Mouse (Mus musculus): ENCODE data around the gene Ss18l1.

Ss18l1 gene

GRCm38 (mm10) chr2:180087472-180087871 lies 45.2 kb downstream of the Ss18l1 start:
- DNase-seq: no peak

DNA sequence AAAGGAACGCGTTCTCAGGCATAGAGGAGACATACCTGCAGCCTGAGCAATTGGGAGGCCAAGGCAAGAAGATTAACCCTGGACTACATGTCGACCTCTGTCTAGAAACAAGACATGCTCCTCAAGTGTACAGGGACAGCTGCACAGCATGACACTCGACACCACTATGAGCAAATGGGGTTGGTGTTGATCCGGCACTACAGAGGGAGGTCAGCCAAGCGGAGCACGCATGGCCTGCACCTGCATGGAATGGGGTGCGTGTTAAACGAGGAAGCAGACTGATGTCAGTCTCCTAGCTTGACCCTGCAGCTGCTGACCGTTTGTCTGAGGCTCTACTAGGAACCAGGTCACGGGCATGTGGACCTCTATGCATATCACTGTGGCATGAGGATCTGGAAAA lies 48.0 kb downstream of the Ss18l1 start:
- no peak for DNase-seq

DNA sequence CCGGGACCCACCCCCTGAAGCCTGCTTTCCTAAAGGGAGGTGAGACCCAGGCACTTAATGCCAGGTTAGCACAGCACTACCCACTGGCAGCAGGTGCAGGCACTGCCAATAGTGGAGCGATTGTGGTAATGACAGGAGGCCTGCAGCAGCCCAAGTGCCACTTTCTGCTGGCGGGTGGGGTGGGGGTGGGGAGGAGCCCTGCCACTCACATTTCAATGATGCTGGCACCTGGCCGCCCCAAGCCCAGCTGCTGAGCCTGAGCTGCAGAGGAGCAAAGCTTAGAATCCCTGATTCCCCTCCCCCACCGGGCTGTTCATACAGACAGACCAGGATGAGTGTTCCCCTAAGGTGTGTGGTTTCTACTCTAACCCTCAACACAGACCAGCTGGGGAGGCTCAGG lies 53.4 kb downstream of the Ss18l1 start:
- peak in 1 of 2 experiments; percentile 27 for DNase-seq

DNA sequence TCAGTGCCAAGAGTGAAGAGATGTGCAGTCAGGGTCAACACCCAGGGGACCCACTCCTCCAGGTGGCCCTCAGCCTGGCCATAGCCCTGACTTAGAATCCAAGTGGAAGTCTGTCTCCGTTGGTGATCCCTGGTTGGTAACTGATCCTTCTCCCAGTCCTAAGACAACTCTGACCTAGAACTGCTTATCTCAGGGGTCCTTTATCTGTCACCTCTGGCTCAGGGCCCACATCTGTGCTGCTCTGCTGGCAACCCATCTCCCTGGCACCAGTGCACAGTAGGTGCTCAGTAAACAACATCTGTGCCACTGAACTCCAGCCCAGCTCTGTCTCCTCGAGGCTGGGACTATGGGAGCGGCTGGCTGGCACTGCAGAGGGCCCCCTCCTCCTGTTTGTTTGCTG lies 55.3 kb downstream of the Ss18l1 start:
- DNase-seq: no peak

DNA sequence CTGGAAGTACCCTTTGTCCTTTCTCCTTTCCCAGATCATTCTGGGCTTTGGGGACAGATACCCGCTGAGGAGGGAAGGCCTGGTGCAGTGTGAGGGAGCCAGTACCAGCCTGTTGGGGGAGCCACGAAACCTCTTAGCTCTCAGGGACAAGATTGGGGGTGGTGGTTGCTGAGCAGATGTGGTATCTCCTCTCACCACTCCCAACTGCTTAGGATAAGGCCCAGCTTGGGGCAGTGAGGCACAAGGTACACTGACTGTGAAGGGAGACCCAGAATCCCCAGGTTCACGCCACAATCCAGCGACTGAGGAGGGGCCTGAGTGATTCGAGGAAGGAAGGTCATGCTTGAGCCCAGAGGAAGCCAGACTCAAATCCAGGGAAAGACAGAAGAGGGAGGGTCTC lies 55.9 kb downstream of the Ss18l1 start:
- no peak for DNase-seq

DNA sequence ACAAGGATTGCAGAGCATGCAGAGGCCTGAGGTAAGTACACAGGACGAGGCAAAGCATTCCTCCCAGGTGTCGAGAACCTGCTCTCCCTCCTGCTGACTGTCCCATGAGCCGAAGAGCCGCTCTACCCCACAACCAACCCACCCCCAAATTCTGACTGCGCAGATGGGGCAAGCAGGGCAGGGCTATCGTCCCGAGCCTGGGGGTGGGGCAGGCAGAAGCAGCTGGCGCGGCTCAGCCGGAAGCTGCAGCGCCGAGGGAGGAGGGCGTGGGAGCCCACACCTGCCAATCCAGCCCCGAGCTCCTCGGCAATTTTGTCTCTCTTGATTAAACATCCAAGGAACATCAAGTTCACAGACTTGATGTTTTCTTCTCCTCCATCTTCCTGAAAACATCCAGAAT lies 57.2 kb downstream of the Ss18l1 start:
- no peak for DNase-seq

DNA sequence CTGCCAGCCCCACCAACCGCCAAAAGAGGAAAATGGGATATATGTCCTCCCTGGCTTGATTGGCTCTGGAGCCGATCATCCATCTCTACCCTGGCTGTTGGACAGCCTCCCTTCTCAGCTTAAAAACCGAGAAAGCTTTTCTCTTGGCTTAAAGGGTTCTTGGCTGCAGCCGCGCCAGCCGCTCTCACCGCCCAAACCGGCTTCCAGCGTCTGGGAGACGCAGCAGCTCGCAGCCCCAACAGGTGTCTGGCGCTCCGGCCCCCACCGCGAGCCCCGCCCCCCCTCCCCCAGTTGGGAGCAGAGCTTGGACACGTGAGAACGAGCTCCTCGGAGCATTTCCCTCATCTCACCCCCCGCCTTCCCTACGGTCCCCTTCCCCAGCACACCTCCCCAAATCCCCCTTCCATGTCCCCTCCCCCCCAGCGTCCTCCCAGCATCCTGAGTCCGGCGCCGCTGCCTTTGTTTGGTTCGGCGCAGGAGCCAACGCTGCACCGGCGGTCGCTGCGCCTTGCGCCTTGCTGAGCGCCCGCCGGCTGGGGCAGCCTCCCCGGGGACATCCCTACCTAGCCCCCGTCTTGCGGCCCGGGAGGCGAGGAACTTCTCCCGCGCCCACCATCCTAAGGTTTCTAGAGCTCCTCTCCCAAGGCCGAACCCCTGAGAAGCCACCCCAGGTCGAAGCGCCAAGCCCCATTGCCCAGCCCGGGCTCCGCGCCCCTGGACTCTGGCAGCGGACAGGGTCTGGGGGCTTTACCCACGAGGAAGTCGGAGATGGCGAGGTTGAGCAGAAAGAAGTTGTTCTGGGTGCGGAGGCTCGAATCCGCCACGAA lies 61.1 kb downstream of the Ss18l1 start:
- DNase-seq: peak in 1 of 2 experiments; percentile 40

GRCm38 (mm10) chr2:180103978-180104658 lies 61.8 kb downstream of the Ss18l1 start, which contains the start of gene Hrh3:
Gene Hrh3 (minus strand): TSS chr2:180104488.
- DNase-seq: peak; percentile 69 to 72

- DNase-seq: peak in 1 of 2 experiments; percentile 14
These were observed 62.5 kb downstream of the Ss18l1 start for GRCm38 (mm10) chr2:180104659-180105377.

GRCm38 (mm10) chr2:180105441-180106190 lies 63.3 kb downstream of the Ss18l1 start:
- peak in 1 of 2 experiments; percentile 56 for DNase-seq

- peak in 1 of 2 experiments; percentile 24 for DNase-seq
These were observed 64.8 kb downstream of the Ss18l1 start for GRCm38 (mm10) chr2:180107081-180107480.

DNA sequence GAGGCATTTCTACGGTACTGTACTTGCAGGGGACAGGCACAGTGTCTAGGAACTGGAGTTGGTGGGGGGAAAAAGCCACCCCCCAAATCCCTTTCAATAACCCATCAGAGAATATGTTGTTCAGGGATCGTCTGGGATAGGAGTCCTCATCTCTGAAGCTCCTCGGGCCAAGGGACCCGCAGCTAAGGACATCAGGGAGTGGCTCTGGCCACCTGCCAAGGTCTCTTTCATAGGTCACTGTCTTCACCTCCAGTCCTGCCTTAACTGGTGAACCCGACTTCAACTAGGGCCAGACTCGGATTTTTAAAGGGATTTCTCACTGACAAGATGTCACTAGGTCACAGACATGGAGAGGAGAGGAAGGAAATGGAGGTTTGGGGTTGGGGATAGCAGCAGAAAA lies 66.0 kb downstream of the Ss18l1 start:
- peak in 1 of 2 experiments; percentile 24 for DNase-seq

DNA sequence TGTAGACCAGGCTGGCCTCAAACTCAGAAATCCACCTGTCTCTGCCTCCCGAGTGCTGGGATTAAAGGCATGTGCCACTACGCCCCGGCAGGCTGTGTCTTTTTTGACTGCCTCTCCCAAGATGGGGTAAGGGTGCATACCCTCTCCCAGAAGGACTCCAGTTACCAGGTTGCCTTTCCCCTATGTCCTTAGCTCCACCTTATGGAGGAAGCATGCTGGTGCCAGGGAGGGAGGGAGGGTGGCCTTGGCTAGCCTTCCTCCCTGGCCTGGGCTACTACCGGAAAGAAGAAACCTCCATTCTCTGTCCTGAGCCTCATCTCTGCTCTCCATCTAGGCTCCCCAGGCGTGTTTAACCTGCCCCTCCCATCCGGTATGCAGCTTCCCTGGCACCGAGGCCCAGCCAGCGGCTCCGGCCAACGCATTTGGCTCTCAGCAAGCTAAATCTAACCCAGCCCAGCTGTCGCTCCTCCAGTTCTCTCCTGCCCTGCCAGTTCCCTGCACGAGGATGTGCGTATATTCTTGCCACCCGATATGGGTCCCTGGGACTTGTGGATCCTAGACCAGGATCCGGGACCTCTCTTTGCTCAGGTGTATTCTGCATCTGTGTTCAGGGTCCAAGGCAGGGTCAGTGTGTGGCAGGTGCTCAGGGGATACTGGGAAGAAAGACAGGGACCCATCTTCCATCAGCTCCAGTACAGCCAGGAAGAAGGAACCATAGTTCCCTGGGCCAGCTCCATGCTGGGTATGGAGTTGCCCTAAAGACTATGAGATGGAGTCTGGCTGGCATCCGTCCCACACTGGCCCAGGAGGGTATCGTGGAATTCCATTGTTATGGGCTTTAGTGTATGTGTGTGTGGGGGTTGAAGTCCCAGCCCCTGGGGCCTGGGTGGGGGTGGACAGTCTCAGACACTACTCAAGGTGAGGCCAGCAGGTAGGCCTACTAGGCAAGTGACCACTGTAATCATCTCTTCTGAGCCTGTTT lies 71.9 kb downstream of the Ss18l1 start:
- DNase-seq: peak; percentile 85 to 89

GRCm38 (mm10) chr2:180115279-180115678 lies 73.0 kb downstream of the Ss18l1 start:
- DNase-seq: peak; percentile 56 to 63

DNA sequence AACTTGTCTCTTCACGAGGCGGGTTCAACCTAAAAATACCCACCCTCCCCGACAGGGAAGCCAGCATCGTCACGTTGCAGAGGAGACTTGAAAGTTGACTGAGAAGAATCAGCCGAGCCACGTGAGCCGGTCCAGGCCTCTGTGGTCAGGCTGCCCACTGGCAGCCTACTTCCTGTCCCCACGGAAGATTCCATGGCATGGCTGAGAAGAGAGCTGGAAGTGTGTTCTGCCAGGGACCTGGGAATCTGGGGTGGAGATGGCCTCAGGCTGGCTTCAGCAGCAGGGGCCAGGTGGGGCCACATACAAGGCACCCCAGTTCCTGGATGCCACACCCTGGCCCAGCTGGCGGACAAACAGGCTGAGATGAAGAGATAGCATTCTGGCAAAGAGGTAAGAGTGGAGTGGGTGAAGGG lies 73.8 kb downstream of the Ss18l1 start:
- DNase-seq: no peak

DNA sequence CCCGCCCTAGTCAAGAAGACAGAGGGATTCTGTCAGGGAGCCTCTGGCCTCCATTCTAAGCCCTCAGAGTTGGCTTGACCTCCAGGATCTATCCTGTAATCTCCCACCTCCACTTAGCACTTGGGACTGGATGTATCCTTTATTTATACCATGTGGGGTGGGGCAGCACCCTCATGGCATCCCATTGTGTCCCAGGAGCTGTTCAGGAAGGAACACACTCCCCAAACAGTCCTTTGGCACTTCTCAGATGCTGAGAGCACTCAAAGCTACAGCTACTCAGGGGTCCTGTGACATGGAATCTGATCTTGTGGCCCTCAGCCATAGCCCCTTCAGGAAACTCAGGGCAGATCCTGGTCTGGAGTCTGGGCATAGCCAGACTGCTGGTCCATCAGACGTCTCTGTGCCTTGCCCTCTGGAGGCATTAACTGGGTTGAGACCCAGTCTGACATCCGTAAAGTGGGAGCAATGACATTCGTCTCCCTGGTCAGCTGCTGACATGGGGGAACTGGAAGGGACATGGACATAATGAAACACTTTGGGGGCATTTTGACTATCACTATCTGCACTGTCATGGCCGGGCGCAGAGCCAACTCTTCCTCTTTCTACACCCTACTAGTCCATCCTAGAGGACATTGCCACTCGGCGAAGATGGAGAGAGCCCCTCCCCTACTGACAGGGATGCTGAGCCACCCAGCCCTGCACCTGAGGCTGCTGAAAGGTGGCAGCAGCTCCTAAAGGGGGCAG lies 74.6 kb downstream of the Ss18l1 start:
- DNase-seq: peak in 1 of 2 experiments; percentile 58

DNA sequence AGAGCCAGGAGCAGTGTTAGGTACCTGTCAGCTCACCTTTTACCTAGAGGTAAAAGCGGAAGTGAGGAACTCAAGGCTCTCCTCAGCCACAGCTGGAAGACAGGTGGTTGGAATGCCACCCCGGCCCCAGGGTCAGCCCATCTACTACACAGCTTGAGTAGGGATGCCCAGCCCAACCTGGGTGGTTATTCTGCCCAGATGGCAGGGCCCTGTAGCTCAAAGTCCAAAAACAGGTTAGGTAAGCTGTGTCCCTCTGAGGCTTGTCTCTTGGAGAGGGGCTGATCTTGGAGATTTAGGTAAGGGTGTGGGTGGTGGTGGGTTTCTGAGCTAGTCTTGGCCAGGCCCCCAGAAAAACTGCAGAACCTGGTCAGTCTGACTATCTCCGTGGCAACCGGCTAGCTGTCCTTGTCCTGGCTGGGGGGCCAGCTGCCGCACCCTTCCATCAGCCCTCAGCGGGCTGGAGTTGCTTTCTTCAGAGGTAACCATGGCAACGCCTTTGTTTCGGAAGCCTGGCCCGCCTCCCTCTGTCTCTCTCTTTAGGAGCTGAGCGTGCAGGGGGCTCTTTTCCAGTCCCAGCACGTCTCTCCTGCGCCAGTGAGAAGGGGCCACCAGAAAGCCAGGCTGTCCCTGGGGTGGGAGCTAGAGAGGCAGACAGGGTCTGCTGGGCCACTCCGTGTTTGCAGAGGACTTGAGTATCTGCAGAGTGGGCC lies 75.3 kb downstream of the Ss18l1 start:
- DNase-seq: peak; percentile 47 to 49

GRCm38 (mm10) chr2:180118661-180119438 lies 76.5 kb downstream of the Ss18l1 start, which contains the start of gene Osbpl2:
Gene Osbpl2 (plus strand): TSS chr2:180119306.
- peak; percentile 100 for DNase-seq

All from cerebellum, postnatal 14 days (tissue).